Comparison of ENCODE assay signal across 19 mouse cellular contexts in the genomic region with DNA sequence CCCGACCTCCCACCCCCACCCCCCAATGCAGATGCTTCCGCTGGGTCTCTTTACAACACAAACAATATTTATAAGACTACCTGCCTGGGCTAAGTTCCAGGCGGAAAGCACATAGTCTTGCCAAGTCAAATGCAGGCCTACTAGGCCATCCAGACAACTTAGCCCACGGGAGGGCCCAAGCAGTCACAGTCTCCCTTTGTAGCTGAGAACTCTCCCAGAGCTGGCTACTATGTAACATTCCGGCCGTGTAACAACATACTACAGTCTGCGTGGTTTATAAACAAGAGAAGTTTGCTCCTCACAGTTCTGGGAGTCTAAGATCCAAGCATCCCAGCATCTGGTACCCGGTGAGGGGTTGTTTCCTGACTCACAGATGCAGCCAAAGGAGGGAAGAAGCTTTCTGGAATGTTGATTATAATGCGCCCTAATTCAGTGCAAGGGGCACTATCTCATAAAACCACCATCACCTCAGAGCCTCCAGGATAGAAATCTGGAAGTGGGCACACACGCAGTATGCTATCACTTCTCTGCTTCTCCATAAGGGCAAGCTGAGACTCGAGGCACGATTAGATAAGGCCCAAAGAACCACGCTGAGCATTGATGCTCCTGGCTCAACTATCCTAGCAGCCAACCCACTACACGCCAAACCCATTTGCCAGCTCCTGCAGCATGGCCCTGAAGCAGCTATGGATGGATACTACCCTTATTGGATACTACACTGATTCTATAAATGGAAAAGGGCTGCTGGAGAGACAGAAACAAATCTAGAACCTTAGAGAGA.
"Had no signal": no experiment of that assay in that cellular context is flagged by ENCODE, and none has a peak within 500 bp of the region (broad histone marks: within the 10 kb centered on the region; RNA-seq: fewer than 3 reads in every experiment).

No protein-coding gene starts in this region.

- H3K9me3 ChIP-seq: stomach, embryonic 15.5 days had no signal

- H3K9ac ChIP-seq: liver, embryonic 14.5 days; liver, postnatal 0 days; lung, embryonic 14.5 days; stomach, embryonic 15.5 days had no signal

- DNase-seq: kidney, adult 2 months; kidney, postnatal 25 days; layer of hippocampus, postnatal 36 days; liver, postnatal 0 days; lung, postnatal 10 days; midbrain, embryonic 14.5 days; right cerebral cortex, adult 18-20 months; right cerebral cortex, postnatal 14 days; right cerebral cortex, postnatal 4 days; thymus, adult 2 months; thymus, postnatal 14 days; thymus, postnatal 4 days had no signal

- H3K4me2 ChIP-seq: liver, embryonic 11.5 days; midbrain, embryonic 11.5 days had no signal

- H3K27ac ChIP-seq: kidney, postnatal 0 days; liver, embryonic 14.5 days; stomach, embryonic 15.5 days had no signal

- ATAC-seq: intestine, postnatal 0 days; liver, postnatal 0 days had no signal

- H3K36me3 ChIP-seq: stomach, embryonic 15.5 days had no signal
